Mouse (Mus musculus) heart, embryonic 14.5 days (tissue): Measurements from ENCODE around the gene Unc5cl. TPM values are rescaled to one million over a fixed set of nuclear protein-coding genes. Genes with fewer than 3 reads are reported as not detected.

Experiments
- ATAC-seq: fragments of 200-750 bp; cut with Nextera tagmentation; 2 replicates; pipeline ENCODE4 v1.8.0; 2017; ENCODE audit warnings: low read depth, moderate TSS enrichment; ENCODE audit not compliant: insufficient number of reproducible peaks, insufficient read depth, low FRiP score
- H3K27ac ChIP-seq, 2 experiments: fragments of 200-500 bp in 1 of 2; fragments of 300-500 bp in 1 of 2; sonication (generic) in 1 of 2; replicated peaks in 1 of 2; 2 replicates each; pipeline ENCODE4 v1.5.1; 2012 to 2014; ENCODE audit warnings: low read depth in 2 of 2, low read length in 2 of 2, control low read depth in 1 of 2, mild to moderate bottlenecking in 1 of 2, mixed read lengths in 1 of 2; ENCODE audit not compliant: control insufficient read depth in 1 of 2, insufficient read depth in 1 of 2
- H3K27me3 ChIP-seq: fragments of 300-500 bp; sonication (generic); 2 replicates; pipeline ENCODE4 v1.6.1; 2014; ENCODE audit warnings: mild to moderate bottlenecking, low read length, control low read depth; ENCODE audit not compliant: control insufficient read depth, insufficient read depth
- H3K36me3 ChIP-seq: fragments of 300-500 bp; sonication (generic); 2 replicates; pipeline ENCODE4 v1.6.1; 2014; ENCODE audit warnings: mild to moderate bottlenecking, control low read depth, low read length, mixed read lengths; ENCODE audit not compliant: control insufficient read depth, insufficient read depth
- H3K4me1 ChIP-seq, 2 experiments: fragments of 200-500 bp in 1 of 2; fragments of 300-500 bp in 1 of 2; sonication (generic) in 1 of 2; 2 replicates each; pipeline ENCODE4 v1.6.1; 2012 to 2014; ENCODE audit warnings: low read length in 2 of 2, control low read depth in 1 of 2, mixed read lengths in 1 of 2; ENCODE audit not compliant: control insufficient read depth in 2 of 2, insufficient read depth in 2 of 2
- H3K4me2 ChIP-seq: fragments of 300-500 bp; sonication (generic); 2 replicates; pipeline ENCODE4 v1.6.1; 2014; ENCODE audit warnings: mild to moderate bottlenecking, low read length
- H3K4me3 ChIP-seq, 2 experiments: fragments of 200-500 bp in 1 of 2; fragments of 300-500 bp in 1 of 2; sonication (generic) in 1 of 2; 2 replicates each; pipeline ENCODE4 v1.5.1; 2012 to 2014; ENCODE audit warnings: low read length in 2 of 2, mild to moderate bottlenecking in 2 of 2, control low read depth in 1 of 2, low read depth in 1 of 2, moderate library complexity in 1 of 2; ENCODE audit not compliant: control insufficient read depth in 1 of 2, insufficient read depth in 1 of 2
- H3K9ac ChIP-seq: fragments of 300-500 bp; sonication (generic); 2 replicates; pipeline ENCODE4 v1.6.1; 2014; ENCODE audit warnings: mild to moderate bottlenecking, low read length
- H3K9me3 ChIP-seq: fragments of 300-500 bp; sonication (generic); 2 replicates; pipeline ENCODE4 v1.6.1; 2016; ENCODE audit warnings: low read length, control low read depth; ENCODE audit not compliant: control insufficient read depth
- WGBS: fragments of 180-500 bp; shearing (Covaris S2); extraction: QIAGEN DNeasy Blood & Tissue Kit; methylation state at CpG from one replicate; pipeline ENCODE4 v1.1.7; 2014; 5-methylcytosine and 5-hydroxymethylcytosine counted together
- polyA plus RNA-seq: library from polyadenylated mRNA; unstranded; fragments of >200 nt; fragmentation: Nextera tagmentation; extraction: Ambion mirVana; gene quantifications from 2 replicates; pipeline ENCODE4 v1.2.1, GENCODE M21; 2014

The Unc5cl gene
- polyA plus RNA-seq, 1 experiment from 2014 or later = 0.43 TPM

GRCm38 (mm10) chr17:48493986-48494385 is 39.3 kb downstream of the Unc5cl start:
- ATAC-seq = no peak
- Histone ChIP-seq H3K9ac (no peak overlapping the region), H3K4me2 (no peak overlapping the region), H3K4me1 (no peaks in the 10 kb centered on the region), H3K36me3 (no peaks in the 10 kb centered on the region), H3K27ac (no peak overlapping the region), H3K4me3 (no peak overlapping the region), H3K27me3 (no peaks in the 10 kb centered on the region), H3K9me3 (no peaks in the 10 kb centered on the region)
- 54% methylated on average over 8 of the region's 8 CpGs for WGBS

- Histone ChIP-seq H3K27me3 (no peaks in the 10 kb centered on the region), H3K4me3 (no peak overlapping the region), H3K9me3 (no peaks in the 10 kb centered on the region), H3K4me1 (no peaks in the 10 kb centered on the region), H3K4me2 (no peak overlapping the region), H3K36me3 (no peaks in the 10 kb centered on the region), H3K9ac (no peak overlapping the region), H3K27ac (no peak overlapping the region)
- 63% methylated on average over 3 of the region's 3 CpGs for WGBS
- no peak for ATAC-seq
Observed at GRCm38 (mm10) chr17:48497986-48498385, 43.3 kb downstream of the Unc5cl start.

GRCm38 (mm10) chr17:48500846-48501445 is 46.2 kb downstream of the Unc5cl start:
- Histone ChIP-seq H3K9me3 (no peaks in the 10 kb centered on the region), H3K4me3 (no peak overlapping the region), H3K27ac (no peak overlapping the region), H3K4me2 (no peak overlapping the region), H3K4me1 (0 out of 4 replicates have a peak, but pooled peaks cover 2 to 8% of the 10 kb centered on the region in 2 experiments), H3K36me3 (no peaks in the 10 kb centered on the region), H3K27me3 (no peaks in the 10 kb centered on the region), H3K9ac (no peak overlapping the region)
- 72% methylated on average over 7 of the region's 7 CpGs for WGBS
- ATAC-seq = no peak

- Histone ChIP-seq H3K27ac (peak overlapping the region in 1 of 2 experiments; percentile 64; a peak in 3 of 4 replicates), H3K36me3 (no peaks in the 10 kb centered on the region), H3K4me3 (no peak overlapping the region), H3K9me3 (no peaks in the 10 kb centered on the region), H3K27me3 (no peaks in the 10 kb centered on the region), H3K4me2 (no peak overlapping the region), H3K4me1 (0 out of 4 replicates have a peak, but pooled peaks cover 2 to 8% of the 10 kb centered on the region in 2 experiments), H3K9ac (no peak overlapping the region)
- WGBS = 23% methylated on average over 3 of the region's 3 CpGs
- ATAC-seq = no peak
Observed at GRCm38 (mm10) chr17:48505006-48505405, 50.3 kb downstream of the Unc5cl start.

GRCm38 (mm10) chr17:48506986-48507385 is 52.3 kb downstream of the Unc5cl start:
- Histone ChIP-seq H3K9me3 (no peaks in the 10 kb centered on the region), H3K27ac (no peak overlapping the region), H3K4me2 (no peak overlapping the region), H3K4me1 (0 out of 4 replicates have a peak, but pooled peaks cover 2 to 8% of the 10 kb centered on the region in 2 experiments), H3K4me3 (no peak overlapping the region), H3K36me3 (no peaks in the 10 kb centered on the region), H3K9ac (no peak overlapping the region), H3K27me3 (no peaks in the 10 kb centered on the region)
- no peak for ATAC-seq
- WGBS = 53% methylated on average over 4 of the region's 4 CpGs

GRCm38 (mm10) chr17:48509596-48509995 is 54.9 kb downstream of the Unc5cl start:
- ATAC-seq = no peak
- Histone ChIP-seq H3K36me3 (no peaks in the 10 kb centered on the region), H3K4me2 (no peak overlapping the region), H3K27ac (no peak overlapping the region), H3K4me3 (no peak overlapping the region), H3K9ac (no peak overlapping the region), H3K27me3 (no peaks in the 10 kb centered on the region), H3K9me3 (no peaks in the 10 kb centered on the region), H3K4me1 (peaks cover 2 to 8% of the 10 kb centered on the region in 2 experiments; a peak in 1 of 4 replicates)
- WGBS = 74% methylated on average over 4 of the region's 4 CpGs

GRCm38 (mm10) chr17:48512614-48513281 is 58.0 kb downstream of the Unc5cl start:
- Histone ChIP-seq H3K4me1 (no peaks in the 10 kb centered on the region; a peak in 1 of 4 replicates), H3K9ac (no peak overlapping the region), H3K27me3 (no peaks in the 10 kb centered on the region), H3K4me3 (no peak overlapping the region), H3K27ac (no peak overlapping the region), H3K9me3 (no peaks in the 10 kb centered on the region), H3K4me2 (no peak overlapping the region), H3K36me3 (no peaks in the 10 kb centered on the region)
- 34% methylated on average over 18 of the region's 18 CpGs for WGBS
- ATAC-seq = no peak
